Mouse (Mus musculus) hindbrain, embryonic 14.5 days (tissue): ENCODE measurements at regions not wholly inside any gene's neighbourhood (a gene's known extent, or its start where the extent isn't known, plus 50 kb on each side); places are given as distances from the start of the nearest gene placed in this dataset.
"Not testable (repeated sequence)": the region's sequence is repeated elsewhere in the genome, so short reads cannot be mapped to it uniquely, and the experiment has no call there.

Experiments used
- ATAC-seq: fragments of 200-750 bp; cut with Nextera tagmentation; 2 replicates; pipeline ENCODE4 v1.8.0; 2017; ENCODE audit warnings: moderate number of reproducible peaks, mild to moderate bottlenecking, moderate TSS enrichment, moderate library complexity; ENCODE audit not compliant: low FRiP score
- DNase-seq: peaks from one replicate; pipeline ENCODE4 v3.0.0-alpha.2; 2015; ENCODE audit warnings: low spot score
- H3K27ac ChIP-seq: fragments of 300-500 bp; sonication (generic); 2 replicates; pipeline ENCODE4 v1.5.1; 2014; ENCODE audit warnings: mild to moderate bottlenecking, moderate library complexity
- H3K27me3 ChIP-seq: fragments of 300-500 bp; sonication (generic); 2 replicates; pipeline ENCODE4 v1.6.1; 2014; ENCODE audit warnings: mild to moderate bottlenecking, low read length, mixed read lengths; ENCODE audit not compliant: control insufficient read depth, insufficient read depth
- H3K36me3 ChIP-seq: fragments of 300-500 bp; sonication (generic); replicated peaks from 2 replicates; pipeline ENCODE4 v1.6.1; 2014; ENCODE audit not compliant: control insufficient read depth, insufficient read depth
- H3K4me1 ChIP-seq: fragments of 300-500 bp; sonication (generic); replicated peaks from 2 replicates; pipeline ENCODE4 v1.6.1; 2014; ENCODE audit warnings: antibody characterized with exemption, low read length, mixed read lengths; ENCODE audit not compliant: control insufficient read depth, insufficient read depth
- H3K4me2 ChIP-seq: fragments of 300-500 bp; sonication (generic); replicated peaks from 2 replicates; pipeline ENCODE4 v1.6.1; 2014; ENCODE audit warnings: mild to moderate bottlenecking, moderate library complexity
- H3K4me3 ChIP-seq: fragments of 300-500 bp; sonication (generic); replicated peaks from 2 replicates; pipeline ENCODE4 v1.5.1; 2014; ENCODE audit warnings: mild to moderate bottlenecking, low read length
- H3K9ac ChIP-seq: fragments of 300-500 bp; sonication (generic); 2 replicates; pipeline ENCODE4 v1.6.1; 2014
- H3K9me3 ChIP-seq: fragments of 300-500 bp; sonication (generic); 2 replicates; pipeline ENCODE4 v1.6.1; 2016; ENCODE audit warnings: low read length; ENCODE audit not compliant: control insufficient read depth
- WGBS: fragments of 180-500 bp; shearing (Covaris S2); extraction: QIAGEN DNeasy Blood & Tissue Kit; methylation state at CpG from one replicate; pipeline ENCODE4 v1.1.7; 2014; 5-methylcytosine and 5-hydroxymethylcytosine counted together

GRCm38 (mm10) chr10:117469573-117470090, 89.8 kb upstream of the Cpsf6 start:
- Histone ChIP-seq H3K9me3 (peaks cover 6% of the 10 kb centered on the region; the same call in 1 of the 2 replicates), H3K4me1 (no peaks in the 10 kb centered on the region), H3K36me3 (no peaks in the 10 kb centered on the region), H3K4me2 (no peak overlapping the region), H3K27ac (no peak overlapping the region), H3K4me3 (no peak overlapping the region), H3K9ac (no peak overlapping the region), H3K27me3 (no peaks in the 10 kb centered on the region)
- ATAC-seq (no peak), DNase-seq (no peak)
- 91% methylated on average over 3 of the region's 3 CpGs for WGBS

GRCm38 (mm10) chr10:117468931-117469572, 89.2 kb upstream of the Cpsf6 start:
- no peaks in the 10 kb centered on the region for H3K36me3 ChIP-seq
- no peaks in the 10 kb centered on the region for H3K4me1 ChIP-seq
- H3K27me3 ChIP-seq, result no peaks in the 10 kb centered on the region
- peaks cover 5% of the 10 kb centered on the region; the same call in 1 of the 2 replicates for H3K9me3 ChIP-seq
- H3K9ac ChIP-seq, result no peak overlapping the region
- no peak for ATAC-seq
- no peak overlapping the region for H3K4me2 ChIP-seq
- WGBS, result 94% methylated on average over 3 of the region's 3 CpGs
- H3K27ac ChIP-seq, result no peak overlapping the region
- H3K4me3 ChIP-seq, result no peak overlapping the region
- no peak for DNase-seq

- H3K9me3 ChIP-seq, result no peaks in the 10 kb centered on the region
- no peak overlapping the region for H3K4me2 ChIP-seq
- no peaks in the 10 kb centered on the region for H3K36me3 ChIP-seq
- no peaks in the 10 kb centered on the region for H3K4me1 ChIP-seq
- H3K4me3 ChIP-seq, result no peak overlapping the region
- H3K9ac ChIP-seq, result no peak overlapping the region
- WGBS, result 91% methylated on average over 4 of the region's 4 CpGs
- no peaks in the 10 kb centered on the region for H3K27me3 ChIP-seq
- no peak for DNase-seq
- no peak for ATAC-seq
- no peak overlapping the region for H3K27ac ChIP-seq
Measured at GRCm38 (mm10) chr10:117468381-117468780, 88.6 kb upstream of the Cpsf6 start.

GRCm38 (mm10) chr10:117467161-117467560, 87.3 kb upstream of the Cpsf6 start:
- WGBS, result 93% methylated on average over 8 of the region's 8 CpGs

GRCm38 (mm10) chr10:117466391-117466790, 86.6 kb upstream of the Cpsf6 start:
- no peak for ATAC-seq
- H3K4me2 ChIP-seq, result no peak overlapping the region
- no peaks in the 10 kb centered on the region for H3K27me3 ChIP-seq
- no peaks in the 10 kb centered on the region for H3K4me1 ChIP-seq
- H3K36me3 ChIP-seq, result no peaks in the 10 kb centered on the region
- WGBS, result 90% methylated on average over 3 of the region's 3 CpGs
- no peak overlapping the region for H3K4me3 ChIP-seq
- DNase-seq, result no peak
- no peaks in the 10 kb centered on the region for H3K9me3 ChIP-seq
- no peak overlapping the region for H3K27ac ChIP-seq
- no peak overlapping the region for H3K9ac ChIP-seq

More at GRCm38 (mm10) chr10:117467161-117467560, 87.3 kb upstream of the Cpsf6 start:
- Histone ChIP-seq H3K9ac (no peak overlapping the region), H3K27me3 (no peaks in the 10 kb centered on the region), H3K4me3 (no peak overlapping the region), H3K9me3 (no peaks in the 10 kb centered on the region), H3K4me2 (no peak overlapping the region), H3K36me3 (no peaks in the 10 kb centered on the region), H3K4me1 (no peaks in the 10 kb centered on the region), H3K27ac (no peak overlapping the region)
- no peak for DNase-seq
- no peak for ATAC-seq

- no peak overlapping the region for H3K4me3 ChIP-seq
- H3K27me3 ChIP-seq, result no peaks in the 10 kb centered on the region
- no peak overlapping the region for H3K27ac ChIP-seq
- 80% methylated on average over 3 of the region's 3 CpGs for WGBS
- H3K4me1 ChIP-seq, result no peaks in the 10 kb centered on the region
- H3K9ac ChIP-seq, result no peak overlapping the region
- DNase-seq (no peak), ATAC-seq (no peak)
- H3K36me3 ChIP-seq, result no peaks in the 10 kb centered on the region
- H3K4me2 ChIP-seq, result no peak overlapping the region
- no peaks in the 10 kb centered on the region for H3K9me3 ChIP-seq
Measured at GRCm38 (mm10) chr10:117465671-117466250, 85.9 kb upstream of the Cpsf6 start.

GRCm38 (mm10) chr10:117465058-117465660, 85.3 kb upstream of the Cpsf6 start:
- 73% methylated on average over 12 of the region's 12 CpGs for WGBS

GRCm38 (mm10) chr10:117464331-117464730, 84.5 kb upstream of the Cpsf6 start:
- not testable (repeated sequence) for H3K36me3 ChIP-seq, H3K27me3 ChIP-seq, H3K4me1 ChIP-seq, H3K27ac ChIP-seq, DNase-seq, ATAC-seq, H3K4me3 ChIP-seq, H3K9ac ChIP-seq, H3K9me3 ChIP-seq, H3K4me2 ChIP-seq

More at GRCm38 (mm10) chr10:117465058-117465660, 85.3 kb upstream of the Cpsf6 start:
- no peaks in the 10 kb centered on the region for H3K36me3 ChIP-seq
- H3K9ac ChIP-seq, result no peak overlapping the region
- H3K4me1 ChIP-seq, result no peaks in the 10 kb centered on the region
- H3K9me3 ChIP-seq, result no peaks in the 10 kb centered on the region
- no peak overlapping the region for H3K4me2 ChIP-seq
- H3K27ac ChIP-seq, result no peak overlapping the region
- H3K27me3 ChIP-seq, result no peaks in the 10 kb centered on the region
- no peak overlapping the region for H3K4me3 ChIP-seq
- DNase-seq, result no peak
- no peak for ATAC-seq

- DNase-seq, result no peak
- Histone ChIP-seq H3K4me2 (no peak overlapping the region), H3K9me3 (no peaks in the 10 kb centered on the region), H3K4me3 (no peak overlapping the region), H3K4me1 (no peaks in the 10 kb centered on the region), H3K36me3 (no peaks in the 10 kb centered on the region), H3K9ac (no peak overlapping the region), H3K27me3 (no peaks in the 10 kb centered on the region), H3K27ac (no peak overlapping the region)
- 91% methylated on average over 8 of the region's 8 CpGs for WGBS
- no peak for ATAC-seq
Measured at GRCm38 (mm10) chr10:117463636-117464035, 83.8 kb upstream of the Cpsf6 start.
